Mouse (Mus musculus) lung, postnatal 0 days (tissue): Measurements from ENCODE around the gene Acadvl. TPM values are rescaled to one million over a fixed set of nuclear protein-coding genes. Genes with fewer than 3 reads are reported as not detected.

Experiments used
- ATAC-seq: fragments of 200-750 bp; cut with Nextera tagmentation; 2 replicates; pipeline ENCODE4 v1.8.0; 2017; ENCODE audit warnings: moderate library complexity
- DNase-seq: peaks from one replicate; pipeline ENCODE4 v3.0.0-alpha.2; 2016; ENCODE audit warnings: low spot score
- H3K27ac ChIP-seq: fragments of 300-500 bp; sonication (generic); 2 replicates; pipeline ENCODE4 v1.5.1; 2014; ENCODE audit warnings: antibody characterized with exemption, mild to moderate bottlenecking, low read length, mixed read lengths
- H3K27me3 ChIP-seq: fragments of 300-500 bp; sonication (generic); replicated peaks from 2 replicates; pipeline ENCODE4 v1.6.1; 2014; ENCODE audit warnings: low read length, mixed read lengths; ENCODE audit not compliant: insufficient read depth
- H3K36me3 ChIP-seq: fragments of 300-500 bp; sonication (generic); 2 replicates; pipeline ENCODE4 v1.6.1; 2014; ENCODE audit warnings: low read length, mixed read lengths; ENCODE audit not compliant: insufficient read depth
- H3K4me1 ChIP-seq: fragments of 300-500 bp; sonication (generic); 2 replicates; pipeline ENCODE4 v1.6.1; 2014; ENCODE audit warnings: antibody characterized with exemption, low read depth, low read length, mixed read lengths; ENCODE audit not compliant: insufficient read depth
- H3K4me2 ChIP-seq: fragments of 300-500 bp; sonication (generic); replicated peaks from 2 replicates; pipeline ENCODE4 v1.6.1; 2014; ENCODE audit warnings: low read depth, mild to moderate bottlenecking, low read length, moderate library complexity, mixed read lengths
- H3K4me3 ChIP-seq: fragments of 300-500 bp; sonication (generic); 2 replicates; pipeline ENCODE4 v1.5.1; 2014; ENCODE audit warnings: low read depth, low read length
- H3K9ac ChIP-seq: fragments of 300-500 bp; sonication (generic); replicated peaks from 2 replicates; pipeline ENCODE4 v1.6.1; 2014; ENCODE audit warnings: low read depth, mild to moderate bottlenecking
- H3K9me3 ChIP-seq: fragments of 300-500 bp; sonication (generic); 2 replicates; pipeline ENCODE4 v1.6.1; 2016; ENCODE audit warnings: low read length, mixed read lengths
- CTCF ChIP-seq: IDR thresholded peaks from 2 replicates; pipeline ENCODE4 v1.5.1; 2016; ENCODE audit warnings: antibody characterized with exemption, mild to moderate bottlenecking
- EP300 ChIP-seq: IDR thresholded peaks from 2 replicates; pipeline ENCODE4 v1.6.1; 2016; ENCODE audit warnings: antibody characterized with exemption, mild to moderate bottlenecking, control low read depth
- WGBS: fragments of 180-500 bp; shearing (Covaris S2); extraction: QIAGEN DNeasy Blood & Tissue Kit; methylation state at CpG from one replicate; pipeline ENCODE4 v1.1.7; 2014; 5-methylcytosine and 5-hydroxymethylcytosine counted together
- polyA plus RNA-seq: library from polyadenylated mRNA; unstranded; fragments of >200 nt; fragmentation: Nextera tagmentation; extraction: Ambion mirVana; gene quantifications from 2 replicates; pipeline ENCODE4 v1.2.1, GENCODE M21; 2015

The Acadvl gene
- polyA plus RNA-seq, 1 experiment from 2014 or later: 92.0 TPM

DNA sequence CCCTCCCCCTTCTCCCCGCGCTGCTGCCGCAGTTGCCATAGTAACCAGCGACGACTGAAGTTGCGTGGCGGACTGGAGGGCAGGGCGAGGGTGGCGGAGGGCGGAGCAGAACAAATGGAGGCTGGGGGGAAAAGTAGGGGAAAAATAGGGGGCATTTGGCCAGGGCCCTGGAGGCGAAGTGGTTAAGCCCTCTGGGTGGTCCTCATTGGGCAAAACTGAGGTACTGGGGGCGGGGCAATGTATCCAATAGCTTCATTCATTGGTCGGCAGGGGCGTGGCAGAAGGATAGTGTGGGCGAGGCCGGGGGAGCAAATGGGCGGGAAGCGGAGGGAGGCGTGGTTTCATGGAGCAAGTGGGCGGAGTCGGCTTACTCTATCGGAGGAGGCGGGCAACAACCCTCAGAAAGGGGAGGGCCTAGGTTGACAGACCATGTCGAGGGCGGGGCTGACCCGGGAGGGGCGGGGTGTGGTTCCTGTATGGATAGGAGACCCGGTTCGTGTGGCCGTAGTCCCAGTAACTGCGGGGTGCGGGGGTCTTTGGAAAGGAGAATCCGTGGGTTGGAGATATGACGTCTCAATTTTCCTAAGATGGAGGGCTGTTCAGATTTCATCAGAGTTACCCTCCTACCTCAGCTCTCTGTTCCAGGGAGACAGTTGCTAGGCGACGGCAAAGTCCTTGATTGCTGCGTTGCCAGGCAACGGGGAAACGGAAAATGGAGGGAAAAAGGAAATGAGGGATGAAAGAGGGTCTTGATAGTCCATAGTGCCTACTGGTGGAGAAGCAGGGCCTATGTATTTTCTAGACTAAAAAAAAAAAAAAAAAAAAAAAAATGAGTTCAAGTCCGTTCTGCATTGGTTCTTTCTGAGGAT is 6.3 kb upstream of the Acadvl start:
- H3K36me3 ChIP-seq: no peaks in the 10 kb centered on the region
- no peak overlapping the region for H3K9ac ChIP-seq
- H3K4me1 ChIP-seq: peaks cover 6% of the 10 kb centered on the region; the same call in 1 of the 2 replicates
- H3K9me3 ChIP-seq: no peaks in the 10 kb centered on the region
- peak overlapping the region; percentile 73 for H3K4me2 ChIP-seq
- H3K27me3 ChIP-seq: no peaks in the 10 kb centered on the region
- peak overlapping the region; percentile 41 for H3K4me3 ChIP-seq
- no peak for TF ChIP-seq EP300
- peak; percentile 23; the same call in 1 of the 2 replicates for TF ChIP-seq CTCF
- H3K27ac ChIP-seq: peak overlapping the region; percentile 2; the same call in 1 of the 2 replicates
- 1% methylated on average over 39 of the region's 40 CpGs for WGBS
- ATAC-seq (peak; percentile 84), DNase-seq (peak; percentile 99)

DNA sequence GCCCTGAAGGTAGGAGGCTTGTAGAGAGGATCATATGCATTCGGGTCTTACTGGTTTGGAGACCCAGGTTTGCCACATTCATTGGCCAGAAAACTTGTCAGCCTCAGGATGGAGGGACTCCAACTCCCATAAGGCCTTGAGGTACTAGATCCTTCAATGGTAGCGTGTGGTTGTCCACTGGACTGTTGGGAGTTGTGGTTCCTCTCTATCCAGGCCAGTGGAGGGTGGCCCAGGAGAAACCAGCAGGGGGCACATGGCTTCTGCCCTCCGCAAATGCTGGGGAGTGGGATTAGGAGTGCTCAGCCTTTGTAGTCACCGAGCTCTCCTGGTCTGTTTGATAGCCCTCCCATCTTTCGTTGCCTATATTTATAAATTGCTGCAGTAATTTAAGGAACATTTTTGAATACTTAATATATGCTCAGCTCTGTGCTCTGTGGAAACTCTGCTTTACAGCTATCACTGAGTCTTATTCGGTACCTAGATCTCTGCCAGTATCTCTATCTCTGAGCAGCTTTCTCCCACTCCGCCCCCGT is 5.6 kb upstream of the Acadvl start:
- TF ChIP-seq CTCF (peak; percentile 72), EP300 (no peak)
- 3% methylated on average over 8 of the region's 8 CpGs for WGBS
- DNase-seq: peak; percentile 93
- Histone ChIP-seq H3K4me1 (peaks cover 6% of the 10 kb centered on the region; the same call in 1 of the 2 replicates), H3K4me2 (peak overlapping the region; percentile 73), H3K27ac (peak overlapping the region; percentile 2; the same call in 1 of the 2 replicates), H3K36me3 (no peaks in the 10 kb centered on the region), H3K27me3 (no peaks in the 10 kb centered on the region), H3K9me3 (no peaks in the 10 kb centered on the region), H3K4me3 (peak overlapping the region; percentile 41), H3K9ac (no peak overlapping the region)
- ATAC-seq: peak; percentile 90

DNA sequence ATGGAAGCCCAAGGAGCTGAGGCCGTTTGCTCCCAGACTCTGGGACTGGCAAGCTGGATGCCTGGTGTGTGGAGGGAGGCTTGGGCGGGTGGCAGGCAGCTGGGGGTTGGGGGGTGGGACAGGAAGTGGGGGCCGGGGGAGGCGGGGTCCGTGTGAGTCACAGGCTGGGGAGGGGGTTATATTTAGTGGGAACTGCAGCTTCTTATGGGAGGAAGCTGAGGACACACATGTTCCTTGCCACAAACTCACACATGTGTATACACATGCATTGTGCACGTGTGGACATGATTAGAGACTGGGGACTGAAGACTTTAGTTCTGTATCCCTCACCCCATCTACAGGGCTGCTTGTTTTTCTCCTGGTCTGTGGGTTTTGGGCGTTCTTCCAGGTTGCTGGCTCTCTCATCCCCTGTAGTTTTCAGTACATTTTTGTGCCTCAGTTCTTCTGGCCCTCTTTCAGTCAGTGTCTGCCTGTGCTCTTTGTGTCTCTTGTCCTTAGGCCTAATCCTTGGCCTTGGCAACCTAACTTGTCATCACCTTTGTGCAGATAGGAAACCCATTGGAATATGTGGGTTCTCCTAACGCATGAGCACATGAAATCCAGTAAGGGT is 4.9 kb upstream of the Acadvl start:
- no peak overlapping the region for H3K27ac ChIP-seq
- no peak overlapping the region for H3K9ac ChIP-seq
- 16% methylated on average over 7 of the region's 8 CpGs for WGBS
- no peaks in the 10 kb centered on the region for H3K9me3 ChIP-seq
- no peak for TF ChIP-seq EP300
- peaks cover 6% of the 10 kb centered on the region; the same call in 1 of the 2 replicates for H3K4me1 ChIP-seq
- DNase-seq (peak; percentile 8), ATAC-seq (no peak)
- H3K36me3 ChIP-seq: no peaks in the 10 kb centered on the region
- H3K4me2 ChIP-seq: no peak overlapping the region
- H3K27me3 ChIP-seq: no peaks in the 10 kb centered on the region
- no peak overlapping the region for H3K4me3 ChIP-seq

DNA sequence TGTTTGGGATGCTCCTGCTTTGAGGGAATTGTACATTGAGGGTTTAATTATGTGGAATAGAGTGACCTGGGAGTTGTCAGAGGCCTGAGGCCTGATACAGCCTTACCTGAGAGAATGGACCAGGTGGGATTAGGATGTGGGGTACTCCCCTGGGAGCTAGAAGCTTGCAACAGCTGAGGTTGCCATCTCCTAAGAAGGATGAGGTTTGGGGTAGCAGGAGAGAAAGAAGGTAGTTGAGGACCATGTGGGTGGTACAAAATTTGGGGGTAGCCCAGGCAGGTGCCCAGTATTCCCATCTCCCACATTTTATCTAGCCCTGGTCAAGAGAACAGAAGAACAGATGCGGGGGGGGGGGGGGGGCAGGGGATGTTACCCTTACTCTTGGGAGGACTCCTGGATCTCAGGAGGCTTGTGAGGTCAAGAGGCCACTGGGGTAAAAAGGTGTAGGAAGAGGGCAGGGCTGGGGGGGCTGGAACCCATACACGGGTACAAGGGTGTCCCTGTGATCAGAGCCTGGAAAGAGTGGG is 4.3 kb upstream of the Acadvl start:
- no peak for ATAC-seq
- Histone ChIP-seq H3K4me1 (peaks cover 10% of the 10 kb centered on the region), H3K9me3 (no peaks in the 10 kb centered on the region), H3K36me3 (no peaks in the 10 kb centered on the region), H3K4me2 (peak overlapping the region; percentile 70; the same call in 1 of the 2 replicates), H3K9ac (no peak overlapping the region), H3K27ac (no peak overlapping the region), H3K27me3 (no peaks in the 10 kb centered on the region), H3K4me3 (no peak overlapping the region)
- TF ChIP-seq CTCF (no peak), EP300 (no peak)
- no peak for DNase-seq
- 17% methylated on average over 2 of the region's 2 CpGs for WGBS

DNA sequence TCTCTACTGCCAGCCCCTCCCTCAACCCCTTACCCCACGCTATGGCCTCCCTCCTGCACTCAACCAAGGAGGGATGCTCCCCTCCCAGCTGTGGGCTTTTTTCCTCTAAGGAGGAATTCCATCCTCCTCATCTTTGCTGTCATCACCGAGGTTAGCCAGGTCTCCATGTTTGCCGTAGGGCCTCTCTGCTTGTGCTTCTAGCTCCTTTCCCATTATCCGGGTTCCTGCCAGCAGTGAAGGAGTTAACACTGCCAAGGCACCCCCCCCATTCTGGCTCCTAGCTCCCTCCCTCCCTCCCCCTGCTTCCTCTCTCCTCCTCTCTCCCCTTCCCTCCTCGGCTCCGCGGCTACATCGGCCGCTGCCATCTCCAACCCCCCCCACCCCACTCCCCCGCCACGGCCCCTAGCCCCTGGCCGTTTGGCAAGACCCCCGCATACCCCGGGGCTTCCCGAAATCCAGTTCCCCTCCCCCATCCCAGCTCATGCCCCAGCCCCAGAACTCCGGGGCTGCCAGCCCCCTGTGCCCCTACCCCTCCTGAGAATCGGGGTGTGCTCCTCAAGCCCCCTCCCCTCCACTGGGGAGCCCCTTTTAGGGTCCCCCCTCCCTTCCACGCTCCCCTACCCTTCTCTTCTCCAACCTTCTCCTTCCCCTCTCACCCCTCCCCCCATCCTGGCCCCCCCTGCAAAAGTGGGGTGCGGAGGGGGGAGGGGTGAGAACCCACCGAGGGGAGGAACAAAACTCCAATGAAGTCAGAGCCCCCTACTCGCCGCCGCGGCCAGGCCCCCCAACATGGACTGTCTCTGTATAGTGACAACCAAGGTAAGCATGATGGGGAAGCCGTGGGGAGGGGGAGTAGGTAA is 3.1 kb upstream of the Acadvl start:
- Histone ChIP-seq H3K4me3 (peak overlapping the region; percentile 44), H3K27ac (peak overlapping the region; percentile 57), H3K36me3 (no peaks in the 10 kb centered on the region), H3K4me1 (peaks cover 13% of the 10 kb centered on the region), H3K9me3 (no peaks in the 10 kb centered on the region), H3K9ac (peak overlapping the region; percentile 54; the same call in 1 of the 2 replicates), H3K27me3 (no peaks in the 10 kb centered on the region), H3K4me2 (peak overlapping the region; percentile 70)
- DNase-seq (peak; percentile 76), ATAC-seq (no peak)
- 5% methylated on average over 20 of the region's 25 CpGs for WGBS
- TF ChIP-seq CTCF: no peak
